Mouse (Mus musculus) ovary, postnatal 36 days (tissue): ENCODE measurements around the gene Nfib.

Source experiments
- DNase-seq: peaks from one replicate; pipeline ENCODE4 v3.0.0; 2022; ENCODE audit warnings: low spot score, mixed read lengths

Gene Nfib

GRCm38 (mm10) chr4:82704841-82705794 lies at the start of gene Nfib:
Gene Nfib, minus strand, starts transcription at chr4:82705750.
- DNase-seq = no peak

- no peak for DNase-seq
Measured at GRCm38 (mm10) chr4:82735764-82736163, 30.2 kb upstream of the Nfib start.

DNA sequence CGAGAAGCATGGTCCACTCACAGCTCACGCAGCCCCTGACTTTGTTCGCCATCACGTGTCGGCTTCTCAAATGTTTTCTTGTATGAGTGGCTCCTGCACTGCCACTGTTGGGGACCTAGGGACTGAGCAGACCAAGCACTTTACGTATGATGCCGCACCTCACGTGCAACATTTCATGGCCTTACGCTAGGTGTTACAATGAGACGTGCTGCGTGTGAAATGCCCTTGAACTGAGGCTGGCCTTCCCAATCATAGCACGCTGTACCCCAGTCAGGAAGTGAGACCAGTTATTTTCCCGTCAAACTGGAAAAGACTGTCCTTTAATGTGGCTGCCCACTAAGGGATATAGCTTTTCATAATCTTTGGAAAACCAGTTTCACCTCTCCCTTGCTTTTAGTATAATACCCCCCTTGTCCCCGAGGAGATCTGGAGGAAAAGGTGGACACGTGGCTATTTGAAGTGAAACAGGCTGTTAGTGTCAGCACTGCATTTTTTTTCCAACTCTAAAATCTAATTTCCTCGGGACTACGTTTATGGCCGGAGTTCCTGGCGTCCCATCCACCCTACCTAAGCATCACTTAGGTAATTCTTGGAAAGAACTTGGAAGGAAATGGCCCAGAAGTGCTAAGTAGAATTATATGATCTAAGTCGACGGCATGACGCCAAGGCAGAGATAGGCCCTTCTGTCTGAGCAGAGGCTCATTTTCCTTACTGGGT lies 29.4 kb upstream of the Nfib start:
- no peak for DNase-seq

- DNase-seq = no peak
Measured at GRCm38 (mm10) chr4:82734348-82734747, 28.8 kb upstream of the Nfib start.

DNA sequence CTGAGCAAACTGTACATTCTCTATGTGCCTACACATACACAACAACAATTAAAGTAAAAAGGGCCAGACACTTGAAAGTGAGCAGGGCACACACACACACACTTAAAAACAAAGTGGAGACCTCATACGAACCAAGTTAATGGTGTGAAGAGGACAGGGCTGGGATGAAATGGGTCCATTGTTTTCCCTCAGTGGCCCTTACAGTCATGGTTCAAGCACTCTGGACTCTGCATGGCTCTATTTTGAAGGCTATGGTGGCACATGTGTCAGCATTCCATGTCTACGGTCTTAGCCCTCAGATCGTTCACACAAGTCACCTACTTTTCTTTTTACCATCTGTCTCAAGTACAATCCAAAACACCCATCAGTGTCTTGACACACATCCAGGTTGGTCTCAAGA lies 28.1 kb upstream of the Nfib start:
- no peak for DNase-seq

DNA sequence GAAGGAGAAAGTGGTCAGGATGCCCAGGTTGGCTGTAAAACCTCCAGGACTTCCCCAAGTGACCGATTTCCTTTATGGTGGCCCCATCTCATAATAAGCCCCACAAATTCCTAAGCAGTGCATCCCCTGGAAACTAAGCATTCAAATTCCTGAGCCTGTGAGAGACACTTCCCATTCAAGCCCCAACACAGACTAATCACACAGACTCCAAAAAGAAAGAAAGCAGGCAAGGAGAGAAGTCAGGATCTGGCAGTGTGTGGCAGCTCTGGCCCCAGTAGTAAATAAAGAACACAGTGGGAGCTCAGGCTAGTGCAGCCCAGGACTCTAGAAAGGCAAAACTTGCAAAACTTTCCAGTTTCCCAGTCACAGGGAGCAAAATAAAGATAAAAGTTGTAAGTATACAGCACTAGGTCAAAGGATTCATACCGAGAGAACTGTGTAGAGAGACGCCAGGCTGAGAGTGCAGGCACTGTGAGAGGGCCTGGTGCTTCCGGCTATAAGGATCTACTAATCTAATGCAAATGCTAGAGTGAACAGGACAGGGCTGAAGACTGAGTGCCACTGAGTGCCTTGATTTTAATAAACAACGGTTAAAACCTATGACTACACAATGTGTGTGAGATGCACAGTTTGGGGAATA lies 24.8 kb upstream of the Nfib start:
- no peak for DNase-seq

- no peak for DNase-seq
Measured at GRCm38 (mm10) chr4:82724058-82724457, 18.5 kb upstream of the Nfib start.

- DNase-seq = no peak
Measured at GRCm38 (mm10) chr4:82723048-82723447, 17.5 kb upstream of the Nfib start.

- DNase-seq = no peak
Measured at GRCm38 (mm10) chr4:82715833-82716232, 10.3 kb upstream of the Nfib start.

GRCm38 (mm10) chr4:82711611-82712295 lies 6.2 kb upstream of the Nfib start:
- DNase-seq = no peak

GRCm38 (mm10) chr4:82709666-82710065 lies 4.1 kb upstream of the Nfib start:
- no peak for DNase-seq

DNA sequence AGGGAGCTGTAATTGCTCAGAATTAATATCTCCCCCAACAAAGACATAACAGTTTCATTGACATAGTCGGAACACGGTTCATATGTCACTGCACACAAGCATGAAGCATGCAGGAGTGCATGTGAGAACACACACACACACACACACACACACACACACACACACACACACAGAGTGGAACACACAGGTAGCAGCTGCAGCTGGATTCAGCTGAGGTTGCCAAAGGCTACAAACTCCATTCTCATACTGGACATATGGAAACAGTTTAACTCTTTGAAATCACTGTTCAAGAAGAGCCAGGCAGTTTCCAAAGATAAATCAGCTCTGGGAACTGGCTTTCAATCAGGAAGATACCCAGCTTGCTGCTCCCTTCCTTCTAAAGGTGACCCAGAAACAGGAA lies 462 bp upstream of the Nfib start:
- no peak for DNase-seq

DNA sequence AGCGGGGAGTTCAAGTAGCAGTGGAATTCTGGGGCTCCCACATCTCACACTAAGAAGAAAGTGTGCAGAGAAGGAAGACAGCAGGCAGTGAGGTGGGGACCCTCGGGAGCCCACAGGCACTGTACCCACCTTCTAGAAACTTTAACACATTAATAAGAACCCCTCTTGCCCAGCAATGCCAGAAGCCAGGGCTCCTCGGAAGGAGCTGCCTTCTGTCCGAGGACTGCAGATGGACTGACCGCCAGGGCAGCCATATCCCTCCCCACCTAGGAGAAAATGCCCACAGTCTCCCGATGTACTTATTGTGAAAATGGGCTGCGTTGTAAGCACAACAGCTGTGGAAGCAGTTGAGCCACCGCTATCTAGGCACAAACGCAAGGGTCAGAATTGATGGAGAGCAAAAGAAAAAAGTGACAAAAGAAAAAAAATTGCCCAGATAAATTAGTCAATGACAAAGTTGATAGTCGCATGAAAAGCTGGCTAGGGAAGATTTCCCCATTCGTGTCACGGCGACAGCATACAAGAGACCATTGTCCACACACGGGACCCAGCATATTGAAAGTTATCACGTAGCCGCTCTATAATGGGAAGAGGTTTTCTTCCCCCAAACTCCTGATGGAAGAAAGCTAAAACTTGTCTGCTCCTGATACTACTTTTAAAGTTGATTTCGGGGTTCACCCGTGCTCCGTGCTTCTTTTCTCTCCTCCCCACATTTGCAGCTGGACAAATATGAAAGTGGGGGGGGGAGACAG lies 1.3 kb downstream of the Nfib start:
- no peak for DNase-seq

GRCm38 (mm10) chr4:82702808-82703207 lies 2.7 kb downstream of the Nfib start:
- DNase-seq = no peak

- DNase-seq = no peak
Measured at GRCm38 (mm10) chr4:82699504-82699903, 6.0 kb downstream of the Nfib start.

GRCm38 (mm10) chr4:82698616-82699015 lies 6.9 kb downstream of the Nfib start:
- no peak for DNase-seq

GRCm38 (mm10) chr4:82697151-82697550 lies 8.4 kb downstream of the Nfib start:
- no peak for DNase-seq

DNA sequence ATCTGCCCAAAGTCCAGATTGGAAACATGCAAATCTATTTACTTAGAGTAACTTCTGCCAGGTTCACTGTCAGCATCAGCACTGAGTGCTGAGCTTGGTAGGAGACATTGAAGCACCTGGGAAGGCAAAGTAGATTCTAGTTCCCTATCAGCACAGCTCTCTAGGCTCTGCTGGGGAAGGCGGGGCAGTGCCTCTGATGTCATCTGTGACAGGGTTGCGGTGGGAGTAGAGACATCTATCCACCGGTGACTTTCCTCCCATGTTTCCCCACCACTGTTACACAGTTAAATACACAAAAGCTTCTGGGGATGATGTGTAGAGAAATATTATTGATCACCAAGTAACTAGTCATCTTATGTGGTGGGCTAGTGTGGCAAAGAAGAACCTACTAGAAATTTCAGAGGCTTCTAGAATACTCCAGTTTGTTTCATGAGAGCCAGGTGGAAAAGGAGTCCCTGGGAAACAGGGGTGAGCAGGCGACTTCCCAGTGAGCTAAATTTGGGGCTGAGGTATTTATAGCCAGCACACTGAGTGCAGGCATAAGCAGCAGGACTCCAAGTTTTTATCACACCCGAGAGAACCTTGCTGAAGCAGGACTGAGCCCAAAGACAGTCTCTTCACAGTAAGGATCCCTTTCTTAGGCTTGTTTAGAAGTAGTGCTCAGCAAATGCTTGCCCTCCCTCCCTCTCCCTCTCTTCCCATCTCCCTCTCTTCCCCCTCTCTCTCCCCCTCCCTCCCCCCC lies 9.6 kb downstream of the Nfib start:
- DNase-seq = no peak

DNA sequence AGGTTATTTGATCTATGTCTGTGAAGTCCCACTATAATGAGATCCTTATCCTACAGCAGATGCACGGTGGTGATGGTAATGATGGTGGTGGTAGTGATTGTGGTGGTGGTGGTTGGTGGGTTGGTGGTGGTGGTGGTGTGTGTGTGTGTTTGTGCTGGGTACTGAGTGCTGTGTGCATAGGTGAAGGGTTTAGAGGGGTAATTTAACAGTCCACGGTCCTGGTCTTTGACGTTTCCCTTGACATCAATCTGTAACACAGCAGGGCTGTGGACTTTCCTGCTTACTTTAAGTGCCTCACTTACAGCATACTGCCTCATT lies 13.6 kb downstream of the Nfib start:
- DNase-seq = no peak

DNA sequence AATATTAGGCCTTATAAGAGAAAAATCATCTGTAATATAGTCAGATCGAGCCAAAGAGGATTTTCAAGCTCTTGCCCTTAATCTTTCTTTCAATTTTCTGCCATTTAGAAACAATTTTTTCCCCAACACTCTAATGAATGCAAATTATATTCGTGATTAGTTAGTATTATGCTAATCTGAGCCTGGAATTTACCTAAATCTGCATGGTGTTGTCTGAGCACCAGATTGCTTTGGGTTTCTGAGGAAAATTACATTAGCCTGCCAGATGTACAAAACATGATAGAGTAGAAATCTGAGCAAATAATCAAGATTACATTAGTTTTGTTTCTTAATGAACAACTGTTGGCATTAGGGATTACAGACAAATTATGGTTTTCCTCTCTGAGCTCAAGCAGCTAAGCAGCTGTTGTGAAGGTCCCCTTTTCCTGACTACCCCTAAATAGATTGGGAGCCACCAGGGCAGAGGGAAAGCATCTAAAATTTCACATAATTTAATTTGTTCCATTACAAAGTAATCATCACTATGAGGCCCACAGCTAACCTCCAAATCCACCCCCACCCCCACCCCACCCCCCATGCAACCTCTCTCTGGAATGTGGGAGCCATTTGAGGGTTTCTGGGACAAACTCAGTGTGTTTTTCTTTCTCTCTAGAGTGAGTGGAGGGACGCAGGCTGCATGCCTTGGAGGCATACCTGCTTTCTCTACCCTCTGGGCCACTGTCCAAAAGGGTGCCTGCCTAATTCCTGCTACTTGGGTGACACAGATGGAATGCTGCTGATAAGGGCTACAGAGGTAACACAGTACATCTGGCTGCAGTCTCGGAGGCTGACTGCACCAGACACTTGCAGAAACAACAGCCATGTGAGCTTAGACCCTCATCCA lies 14.2 kb downstream of the Nfib start:
- no peak for DNase-seq
